Mouse (Mus musculus) olfactory bulb, adult 2 months (tissue): ENCODE results near the gene Atp6v1e1.

Experiments used
- CTCF ChIP-seq: fragments of 200-500 bp; IDR thresholded peaks from 2 replicates; pipeline ENCODE4 v1.5.1; 2012; ENCODE audit warnings: low read depth, mild to moderate bottlenecking, low read length, moderate library complexity; ENCODE audit not compliant: insufficient read depth
- POLR2A ChIP-seq: fragments of 200-500 bp; IDR thresholded peaks from 2 replicates; pipeline ENCODE4 v1.6.1; 2012; ENCODE audit warnings: mild to moderate bottlenecking, low read depth, low read length, moderate library complexity; ENCODE audit not compliant: insufficient read depth

GRCm38 (mm10) chr6:120836389-120837151, 14.0 kb upstream of the Atp6v1e1 start:
- no peak for TF ChIP-seq CTCF
- no peak for TF ChIP-seq POLR2A
